Mouse (Mus musculus): ENCODE data around the gene Slbp.

Slbp gene

GRCm38 (mm10) chr5:33651921-33652782 lies at the start of gene Slbp:
TSS of gene Slbp (minus strand) at chr5:33652574.
- DNase-seq (ENCODE audit: low spot score): peak; percentile 77

- DNase-seq (ENCODE audit: low spot score): no peak
These were observed 49.5 kb upstream of the Slbp start for GRCm38 (mm10) chr5:33701832-33702231.

DNA sequence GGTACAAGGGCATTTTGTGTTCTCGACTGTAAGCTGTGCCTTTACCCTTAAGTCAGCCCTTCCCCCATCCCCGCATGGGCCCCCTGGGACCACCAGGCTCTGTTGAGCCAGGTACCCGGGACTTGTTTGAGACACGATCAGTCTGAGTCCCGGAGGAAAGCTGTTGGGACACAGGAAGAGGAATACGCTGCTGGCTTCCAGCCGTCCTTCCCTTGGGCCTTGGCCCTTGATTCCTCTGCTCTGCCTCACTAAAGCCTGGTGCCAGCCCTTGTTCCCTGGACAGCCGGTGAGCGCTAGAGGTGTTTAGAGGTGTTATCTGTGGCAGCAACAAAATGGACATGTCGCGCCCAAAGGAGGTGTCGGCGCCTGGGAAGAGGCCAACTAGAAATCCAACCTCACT lies 47.6 kb upstream of the Slbp start:
- no peak for DNase-seq (ENCODE audit: low spot score)

DNA sequence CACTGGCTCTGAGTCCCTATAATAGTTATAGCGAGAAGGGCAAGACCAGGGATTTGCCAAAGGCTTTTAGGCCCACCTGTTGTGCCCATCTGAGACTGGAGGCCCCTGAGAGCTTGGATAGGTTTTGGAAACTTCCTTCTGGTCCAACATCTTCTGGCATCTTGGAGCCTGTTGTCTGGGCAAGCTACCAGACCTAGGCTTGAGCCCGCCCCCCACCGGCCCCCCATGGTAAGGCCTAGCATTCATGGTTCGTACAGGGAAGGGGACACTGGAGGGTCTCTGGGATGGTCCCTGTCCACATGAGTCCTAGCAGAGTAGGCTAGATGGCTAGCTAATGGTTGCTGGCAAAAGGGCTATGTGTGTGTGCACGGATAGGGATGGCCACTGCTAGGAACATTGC lies 46.3 kb upstream of the Slbp start:
- no peak for DNase-seq (ENCODE audit: low spot score)

DNA sequence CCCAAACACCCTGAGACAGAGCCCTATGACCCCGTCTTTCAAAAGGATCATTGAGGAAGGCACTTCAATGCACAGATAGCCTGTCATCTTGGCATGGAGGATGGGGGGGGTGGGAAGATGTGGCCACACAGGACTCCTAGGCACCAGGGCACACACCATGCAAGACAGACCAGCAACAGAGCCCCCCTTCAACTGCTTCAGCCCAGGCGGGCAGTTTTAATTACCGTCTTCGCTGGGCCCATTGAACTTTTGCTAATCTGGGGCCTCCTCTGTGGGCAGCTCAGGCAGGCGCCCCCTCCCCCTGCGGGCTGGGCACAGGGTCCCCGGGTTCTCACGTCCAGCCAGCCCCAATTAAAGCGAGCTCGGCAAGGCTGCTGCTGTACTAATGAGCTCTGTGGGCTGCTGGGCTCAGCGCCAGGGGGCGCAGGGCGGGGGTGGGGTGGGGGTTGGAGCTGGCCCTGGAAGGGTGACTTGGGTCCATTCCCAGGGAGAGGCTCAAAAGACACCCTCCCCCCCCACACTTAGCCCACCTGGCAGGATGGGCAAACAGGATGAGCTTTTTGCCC lies 45.7 kb upstream of the Slbp start:
- no peak for DNase-seq (ENCODE audit: low spot score)

DNA sequence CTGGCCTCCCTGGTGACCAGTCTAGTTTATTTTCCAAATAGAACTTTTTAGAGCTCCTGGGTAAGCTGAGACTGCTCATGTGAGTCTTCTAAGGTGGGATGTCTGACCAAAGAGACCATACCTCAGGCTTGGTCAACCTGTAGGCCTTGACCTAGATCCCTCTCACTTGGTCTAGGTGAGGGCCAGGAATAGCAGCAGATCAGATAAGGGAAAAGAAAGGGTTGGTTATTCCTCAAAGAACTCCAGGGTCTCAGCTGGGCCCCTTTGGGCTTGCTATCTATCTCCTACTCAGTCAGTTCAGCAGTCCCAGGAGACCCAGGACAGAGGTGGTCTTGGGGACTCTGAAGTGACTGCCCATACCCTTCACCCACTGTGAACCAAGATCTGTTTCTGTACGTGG lies 45.2 kb upstream of the Slbp start:
- no peak for DNase-seq (ENCODE audit: low spot score)

DNA sequence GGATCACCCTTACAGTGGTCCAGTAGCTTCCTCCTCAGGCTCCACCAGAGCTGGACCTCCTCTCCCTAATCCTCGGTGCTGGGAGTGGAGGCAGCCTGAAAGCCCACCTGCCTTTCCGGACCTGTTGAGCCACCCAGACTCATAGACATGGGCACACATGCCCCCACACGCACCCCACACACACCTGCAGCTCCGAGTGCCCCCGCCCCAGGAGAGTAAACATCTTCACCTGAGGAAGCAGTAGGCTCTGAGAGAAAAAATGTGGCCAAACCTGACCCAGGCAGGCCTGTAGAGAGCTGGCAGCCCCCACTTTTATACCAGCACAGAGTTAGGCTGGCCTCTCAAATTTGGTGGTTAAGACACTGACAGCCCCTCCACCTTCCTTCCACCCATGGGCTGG lies 44.1 kb upstream of the Slbp start:
- DNase-seq (ENCODE audit: low spot score): no peak

- DNase-seq (ENCODE audit: low spot score): no peak
These were observed 43.3 kb upstream of the Slbp start for GRCm38 (mm10) chr5:33695718-33696121.

- DNase-seq (ENCODE audit: low spot score): no peak
These were observed 42.7 kb upstream of the Slbp start for GRCm38 (mm10) chr5:33694848-33695717.

GRCm38 (mm10) chr5:33694461-33694847 lies 42.1 kb upstream of the Slbp start:
- no peak for DNase-seq (ENCODE audit: low spot score)

GRCm38 (mm10) chr5:33692393-33692792 lies 40.0 kb upstream of the Slbp start:
- DNase-seq (ENCODE audit: low spot score): no peak

GRCm38 (mm10) chr5:33689852-33690645 lies 37.7 kb upstream of the Slbp start:
- DNase-seq (ENCODE audit: low spot score): no peak

GRCm38 (mm10) chr5:33689221-33689844 lies 37.0 kb upstream of the Slbp start:
- DNase-seq (ENCODE audit: low spot score): no peak

DNA sequence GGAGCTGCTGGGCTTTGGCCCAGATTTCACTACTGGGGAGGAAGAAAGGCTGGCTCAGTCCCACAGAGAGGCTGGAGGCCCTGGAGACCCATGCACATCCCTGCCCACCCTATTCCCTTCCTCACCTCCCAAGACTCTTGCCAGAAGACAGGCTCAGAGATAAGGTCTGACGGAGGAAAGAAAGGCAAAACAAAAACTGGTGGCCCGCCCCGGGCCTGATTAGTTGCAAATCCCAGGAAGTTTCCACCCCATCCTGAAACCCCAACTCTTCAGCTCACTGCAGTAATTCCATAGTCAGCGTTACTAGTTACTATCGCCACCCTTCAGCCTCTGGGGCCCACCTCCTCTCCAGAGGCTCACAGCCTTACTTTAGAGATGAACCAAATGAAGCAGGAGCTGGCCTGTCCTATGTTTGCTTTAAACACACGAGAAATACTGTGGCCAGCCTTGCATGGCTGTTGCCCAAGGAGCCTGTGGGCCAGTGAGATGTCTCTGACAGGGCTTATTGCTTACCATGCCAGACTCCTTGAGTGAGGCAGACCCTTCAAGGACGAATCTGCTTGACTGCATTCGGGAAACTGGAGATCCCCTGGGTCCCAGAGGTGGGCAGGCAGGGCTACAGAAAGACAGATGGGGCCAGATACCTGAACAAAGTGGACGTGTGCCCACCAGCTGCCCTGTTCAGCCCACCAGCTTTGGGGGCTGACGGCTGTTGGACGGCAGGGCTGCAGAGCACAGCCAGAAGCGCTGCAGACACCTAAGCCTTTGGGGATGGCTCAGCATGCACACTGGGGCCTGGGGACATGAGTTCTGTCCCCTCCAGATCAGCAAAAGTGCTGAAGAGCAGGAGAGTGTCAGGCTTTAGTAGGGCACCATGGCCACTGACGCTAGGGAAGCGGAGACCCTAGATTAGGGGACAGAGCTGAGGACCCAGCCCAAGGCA lies 36.2 kb upstream of the Slbp start:
- no peak for DNase-seq (ENCODE audit: low spot score)

GRCm38 (mm10) chr5:33687142-33687541 lies 34.8 kb upstream of the Slbp start:
- no peak for DNase-seq (ENCODE audit: low spot score)

DNA sequence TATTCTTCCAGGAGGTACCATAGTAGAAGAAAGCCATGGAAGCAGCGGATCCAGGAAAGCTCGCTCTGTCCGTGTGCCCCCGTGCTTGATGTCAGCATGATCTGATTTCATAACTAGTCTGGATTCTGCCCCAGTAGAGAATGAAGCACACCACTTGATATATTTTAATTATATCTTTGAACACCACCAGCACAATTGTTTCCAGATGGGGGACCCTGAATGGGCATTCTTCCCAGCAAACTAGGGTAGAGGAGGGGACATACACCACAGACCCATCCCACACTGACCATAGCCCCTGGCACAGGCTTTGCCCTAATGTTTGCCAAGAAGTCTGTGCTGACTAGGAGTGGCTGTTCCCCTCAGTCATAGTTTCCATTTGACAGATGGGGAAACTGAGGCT lies 32.6 kb upstream of the Slbp start:
- DNase-seq (ENCODE audit: low spot score): no peak

- no peak for DNase-seq (ENCODE audit: low spot score)
These were observed 31.7 kb upstream of the Slbp start for GRCm38 (mm10) chr5:33683897-33684652.

GRCm38 (mm10) chr5:33682963-33683362 lies 30.6 kb upstream of the Slbp start:
- no peak for DNase-seq (ENCODE audit: low spot score)

DNA sequence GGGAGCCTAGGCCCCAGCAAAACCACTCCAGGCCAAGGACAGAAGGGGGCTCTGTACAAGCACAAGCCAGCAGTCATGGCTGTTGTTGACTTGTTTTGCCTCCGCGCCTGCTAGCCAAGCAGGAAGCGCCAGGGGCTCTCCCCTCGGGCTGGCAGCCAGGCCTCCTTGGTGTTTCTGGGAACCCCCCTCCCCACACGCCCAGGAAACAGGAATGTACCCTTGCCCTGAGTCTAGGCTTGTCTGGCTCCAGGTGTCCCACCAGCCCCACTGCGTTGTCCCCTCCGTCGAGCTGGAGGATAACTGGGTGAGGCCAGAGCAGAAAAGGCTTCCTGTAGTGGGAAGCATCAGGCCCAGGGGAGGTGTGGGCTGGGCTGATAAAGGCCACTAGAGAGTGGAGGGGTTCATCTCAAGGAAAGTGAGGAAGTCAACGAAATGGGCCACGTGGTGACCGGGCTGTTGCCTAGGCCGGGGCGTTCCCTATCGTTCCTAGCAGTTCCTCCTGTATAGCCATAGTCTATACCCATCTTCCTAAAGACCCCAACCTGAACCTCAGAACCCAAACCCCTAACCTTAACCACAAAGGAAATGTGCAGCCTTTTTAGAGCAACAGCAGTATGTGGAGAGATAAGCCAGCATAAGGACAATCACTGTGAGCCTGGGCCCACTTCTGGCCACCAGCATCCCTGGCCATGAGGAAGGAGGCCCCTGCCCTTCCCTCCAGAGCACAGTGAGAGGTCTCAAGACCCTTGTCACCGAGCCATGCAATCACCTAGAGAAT lies 29.4 kb upstream of the Slbp start:
- DNase-seq (ENCODE audit: low spot score): no peak
